Mouse (Mus musculus) ES-Bruce4 (cell line): ENCODE data around the gene Dedd2. TPM values are rescaled to one million over a fixed set of nuclear protein-coding genes. Genes with fewer than 3 reads are reported as not detected.

Source experiments
- H3K27ac ChIP-seq: 2 replicates; pipeline ENCODE4 v1.5.1; 2012; ENCODE audit warnings: low read length, inconsistent platforms; ENCODE audit not compliant: insufficient read depth
- H3K27me3 ChIP-seq: 2 replicates; pipeline ENCODE4 v1.6.1; 2012; ENCODE audit warnings: mild to moderate bottlenecking, low read length, inconsistent platforms; ENCODE audit not compliant: control insufficient read depth, poor library complexity, insufficient read depth, severe bottlenecking
- H3K36me3 ChIP-seq: 2 replicates; pipeline ENCODE4 v1.6.1; 2012; ENCODE audit warnings: inconsistent platforms, mild to moderate bottlenecking, low read length, moderate library complexity; ENCODE audit not compliant: control insufficient read depth, poor library complexity, insufficient read depth, severe bottlenecking
- H3K4me1 ChIP-seq: one replicate; pipeline ENCODE4 v1.8.1; 2011; ENCODE audit warnings: low read length; ENCODE audit not compliant: control insufficient read depth, insufficient read depth
- H3K4me3 ChIP-seq: 2 replicates; pipeline ENCODE4 v1.5.1; 2011; ENCODE audit warnings: low read depth, mild to moderate bottlenecking, low read length
- H3K9ac ChIP-seq: 2 replicates; pipeline ENCODE4 v1.6.1; 2012; ENCODE audit warnings: low read depth, mild to moderate bottlenecking, inconsistent platforms; ENCODE audit not compliant: poor library complexity, severe bottlenecking
- H3K9me3 ChIP-seq: replicated peaks from 2 replicates; pipeline ENCODE4 v1.6.1; 2012; ENCODE audit warnings: mild to moderate bottlenecking, low read length, inconsistent platforms; ENCODE audit not compliant: control insufficient read depth, poor library complexity, insufficient read depth, severe bottlenecking
- CTCF ChIP-seq: IDR thresholded peaks from one replicate; pipeline ENCODE4 v1.8.1; 2011; ENCODE audit warnings: low read depth, low read length
- EP300 ChIP-seq: IDR thresholded peaks from 2 replicates; pipeline ENCODE4 v1.6.1; 2011; ENCODE audit warnings: low read depth, low read length; ENCODE audit not compliant: insufficient read depth
- POLR2A ChIP-seq: IDR thresholded peaks from one replicate; pipeline ENCODE4 v1.8.1; 2011; ENCODE audit warnings: low read length; ENCODE audit not compliant: insufficient read depth
- polyA plus RNA-seq: library from polyadenylated mRNA; stranded (reverse); fragments of >200 nt; gene quantifications from 2 replicates; pipeline ENCODE4 v1.2.4, GENCODE M21; 2011; ENCODE audit warnings: low read depth; ENCODE audit not compliant: missing spikeins, insufficient read depth, insufficient read length

The Dedd2 gene
- polyA plus RNA-seq, 1 experiment: 10.2 TPM

DNA sequence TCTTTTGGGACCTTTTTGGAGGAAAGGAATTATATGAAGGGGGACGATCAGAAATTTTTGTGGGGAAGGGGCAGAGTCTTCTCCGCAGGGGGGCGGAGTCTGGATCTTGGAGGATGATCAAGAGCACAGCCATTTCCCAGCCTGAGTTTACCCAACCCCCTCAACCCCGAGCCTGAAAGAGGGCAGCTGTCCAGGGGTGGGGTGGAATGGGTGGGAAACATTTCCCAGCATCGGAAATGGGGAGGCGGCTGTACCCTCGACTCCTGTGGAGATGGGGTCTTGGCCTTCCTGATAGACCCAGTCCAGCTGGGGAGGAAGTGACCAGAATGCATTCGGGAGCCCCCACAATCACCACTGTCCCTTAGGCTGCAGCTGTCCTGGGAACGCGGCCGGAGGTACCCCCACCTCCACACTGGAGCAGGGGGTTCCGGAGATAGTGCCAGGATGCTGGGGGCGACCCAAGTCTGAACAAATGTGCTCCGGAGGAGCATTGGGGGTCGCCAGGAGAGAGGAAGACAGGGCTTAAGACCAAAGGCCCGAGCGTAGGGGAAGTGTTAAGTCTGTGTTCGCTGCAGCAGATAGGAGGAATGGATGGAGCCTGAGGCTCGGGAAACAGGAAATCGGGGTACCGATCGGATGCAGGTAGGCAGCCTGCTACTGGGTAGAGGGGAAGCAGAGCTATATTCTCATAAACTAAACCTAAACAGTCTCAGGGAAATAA is 30.8 kb upstream of the Dedd2 start:
- Histone ChIP-seq H3K27ac (peak overlapping the region; percentile 76), H3K4me3 (peak overlapping the region; percentile 51), H3K36me3 (no peaks in the 10 kb centered on the region), H3K9ac (peak overlapping the region; percentile 99), H3K4me1 (peaks cover 2% of the 10 kb centered on the region), H3K9me3 (no peaks in the 10 kb centered on the region), H3K27me3 (no peaks in the 10 kb centered on the region)
- TF ChIP-seq POLR2A (no peak), CTCF (no peak), EP300 (peak; percentile 89)

GRCm38 (mm10) chr7:25250141-25250972 is 29.9 kb upstream of the Dedd2 start, which contains the start of gene Erf:
Gene Erf (minus strand): TSS chr7:25250761.
- H3K36me3 ChIP-seq: peaks cover 9% of the 10 kb centered on the region
- no peaks in the 10 kb centered on the region for H3K27me3 ChIP-seq
- TF ChIP-seq EP300 (no peak), CTCF (no peak), POLR2A (no peak)
- H3K4me1 ChIP-seq: peaks cover 2% of the 10 kb centered on the region
- peak within 1 kb of the TSS; percentile 76 for H3K27ac ChIP-seq
- peak within 1 kb of the TSS; percentile 99 for H3K9ac ChIP-seq
- H3K4me3 ChIP-seq: peak within 1 kb of the TSS; percentile 79
- H3K9me3 ChIP-seq: no peaks in the 10 kb centered on the region

DNA sequence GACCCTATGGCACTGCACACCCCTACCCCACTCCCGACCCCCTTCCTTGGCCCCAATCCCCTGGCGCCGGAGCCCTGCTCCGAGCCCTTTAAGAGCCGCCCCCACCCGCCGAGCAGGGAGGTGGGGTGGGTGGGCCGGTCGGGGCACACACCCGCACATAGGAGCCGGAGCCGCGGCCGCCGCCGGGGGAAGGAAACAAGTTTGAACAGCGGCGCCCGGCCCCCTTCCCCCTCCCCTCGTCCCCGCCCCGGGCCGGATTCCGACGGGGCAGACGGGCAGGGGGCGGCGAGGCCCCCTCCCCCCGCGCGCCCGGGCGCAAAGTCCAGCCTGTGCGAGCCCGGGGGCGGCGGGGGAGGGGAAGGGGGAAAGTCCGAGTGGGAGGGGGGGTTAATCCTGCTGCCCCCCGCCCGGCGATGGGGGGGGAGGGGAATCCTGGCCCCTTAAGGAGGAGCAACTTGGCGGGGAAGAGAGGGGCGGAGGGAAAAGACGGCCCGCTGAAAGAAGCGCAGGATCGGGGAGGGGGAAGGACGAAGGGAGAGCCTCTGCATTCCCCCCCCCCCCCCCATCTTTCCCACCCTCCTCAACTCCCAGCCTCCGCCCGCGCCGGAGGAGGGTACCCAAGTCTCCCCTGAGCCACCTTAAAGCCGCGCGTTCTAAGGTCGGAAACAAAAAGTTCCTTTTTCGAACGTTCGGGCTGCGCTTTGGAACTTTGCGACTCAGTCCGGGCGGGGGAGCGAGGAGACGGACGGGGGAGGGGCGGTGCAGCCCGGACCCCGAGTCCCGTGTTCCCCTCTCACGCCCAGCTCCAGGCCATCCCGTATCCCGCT is 29.1 kb upstream of the Dedd2 start:
- Histone ChIP-seq H3K27me3 (no peaks in the 10 kb centered on the region), H3K4me1 (peaks cover 2% of the 10 kb centered on the region), H3K9ac (peak overlapping the region; percentile 99), H3K9me3 (no peaks in the 10 kb centered on the region), H3K27ac (peak overlapping the region; percentile 38), H3K36me3 (peaks cover 17% of the 10 kb centered on the region), H3K4me3 (peak overlapping the region; percentile 79)
- TF ChIP-seq CTCF (no peak), POLR2A (no peak), EP300 (no peak)

- peaks cover 2% of the 10 kb centered on the region for H3K4me1 ChIP-seq
- H3K9ac ChIP-seq: peak overlapping the region; percentile 99
- H3K4me3 ChIP-seq: peak overlapping the region; percentile 70
- H3K27ac ChIP-seq: peak overlapping the region; percentile 15
- no peaks in the 10 kb centered on the region for H3K27me3 ChIP-seq
- H3K36me3 ChIP-seq: peaks cover 23% of the 10 kb centered on the region
- H3K9me3 ChIP-seq: no peaks in the 10 kb centered on the region
- TF ChIP-seq CTCF (no peak), POLR2A (no peak), EP300 (no peak)
Measured at GRCm38 (mm10) chr7:25248846-25249313, 28.5 kb upstream of the Dedd2 start.

GRCm38 (mm10) chr7:25248018-25248647 is 27.7 kb upstream of the Dedd2 start:
- Histone ChIP-seq H3K4me3 (peak overlapping the region; percentile 70), H3K36me3 (peaks cover 28% of the 10 kb centered on the region), H3K27me3 (no peaks in the 10 kb centered on the region), H3K9me3 (no peaks in the 10 kb centered on the region), H3K4me1 (peaks cover 2% of the 10 kb centered on the region), H3K27ac (peak overlapping the region; percentile 15; the same call in 1 of the 2 replicates), H3K9ac (peak overlapping the region; percentile 99)
- TF ChIP-seq EP300 (no peak), POLR2A (no peak), CTCF (no peak)
